In genomic region chr13:94168319-94168718, GRCm38 (mm10) we compare ENCODE assay signal across 15 mouse cellular contexts.
"Had no signal": no experiment of that assay in that cellular context is flagged by ENCODE, and none has a peak within 500 bp of the region (broad histone marks: within the 10 kb centered on the region; RNA-seq: fewer than 3 reads in every experiment).

No protein-coding gene starts in this region.

- H3K4me1 ChIP-seq: stomach, embryonic 15.5 days had no signal

- H3K4me2 ChIP-seq: lung, embryonic 14.5 days; midbrain, embryonic 11.5 days; midbrain, embryonic 13.5 days; midbrain, embryonic 15.5 days; neural tube, embryonic 12.5 days; stomach, embryonic 15.5 days had no signal

- H3K36me3 ChIP-seq: midbrain, embryonic 13.5 days; midbrain, embryonic 15.5 days; neural tube, embryonic 12.5 days; stomach, embryonic 15.5 days had no signal

- H3K27ac ChIP-seq: midbrain, embryonic 13.5 days; midbrain, embryonic 15.5 days; neural tube, embryonic 12.5 days; stomach, embryonic 15.5 days; stomach, postnatal 0 days had no signal

- DNase-seq: lung, adult 18-20 months; lung, embryonic 14.5 days; lung, postnatal 10 days; lung, postnatal 4 days; right cerebral cortex, postnatal 14 days; thymus, adult 2 months; thymus, postnatal 25 days; thymus, postnatal 4 days had no signal

- H3K4me3 ChIP-seq: megakaryocyte, embryonic 14.5 days; midbrain, embryonic 13.5 days; midbrain, embryonic 15.5 days; neural tube, embryonic 12.5 days; stomach, embryonic 15.5 days had no signal
